In the genomic region with DNA sequence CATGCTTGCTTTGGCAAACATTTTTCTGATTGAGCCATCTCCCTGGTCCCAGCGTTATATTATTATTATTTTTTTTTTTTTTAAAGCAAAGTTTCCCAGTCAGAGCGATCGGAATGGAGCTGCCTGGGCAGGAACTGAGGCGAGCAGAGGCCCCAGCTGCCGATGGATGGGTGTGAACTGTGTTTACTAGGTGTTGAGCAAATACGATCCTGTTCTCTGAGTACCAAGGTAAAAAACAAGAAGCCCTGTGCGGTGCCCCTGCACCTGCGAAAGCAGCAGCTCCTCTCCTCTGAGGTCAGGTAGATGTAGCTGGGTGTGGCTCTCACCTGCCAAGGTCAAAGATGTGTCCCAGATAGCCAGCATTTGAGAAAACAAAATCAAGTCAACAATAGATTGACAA, we compare ENCODE assay signal across 9 mouse cellular contexts.
"Had no signal": no experiment of that assay in that cellular context is flagged by ENCODE, and none has a peak within 500 bp of the region (broad histone marks: within the 10 kb centered on the region; RNA-seq: fewer than 3 reads in every experiment).

No protein-coding gene starts in this region.

- H3K9me3 ChIP-seq: limb, embryonic 12.5 days; limb, embryonic 15.5 days; liver, embryonic 12.5 days; liver, embryonic 15.5 days; lung, embryonic 15.5 days; megakaryocyte, embryonic 14.5 days; midbrain, embryonic 10.5 days had no signal

- H3K36me3 ChIP-seq: liver, embryonic 12.5 days; liver, embryonic 15.5 days; lung, embryonic 15.5 days had no signal

- H3K4me1 ChIP-seq: midbrain, embryonic 10.5 days had no signal

- H3K4me3 ChIP-seq: left cerebral cortex, adult 2 months; limb, embryonic 12.5 days; liver, embryonic 12.5 days; liver, embryonic 15.5 days; lung, embryonic 15.5 days; midbrain, embryonic 10.5 days had no signal

- H3K27me3 ChIP-seq: limb, embryonic 12.5 days; limb, embryonic 15.5 days; liver, embryonic 12.5 days; liver, embryonic 15.5 days; lung, embryonic 15.5 days; megakaryocyte, embryonic 14.5 days had no signal

- H3K9ac ChIP-seq: limb, embryonic 12.5 days; limb, embryonic 15.5 days; liver, embryonic 12.5 days; liver, embryonic 15.5 days; lung, embryonic 15.5 days had no signal

- H3K4me2 ChIP-seq: liver, embryonic 15.5 days had no signal

- H3K27ac ChIP-seq: kidney, postnatal 0 days; left cerebral cortex, adult 2 months; limb, embryonic 12.5 days; limb, embryonic 15.5 days; liver, embryonic 12.5 days; liver, embryonic 15.5 days; lung, embryonic 15.5 days; midbrain, embryonic 10.5 days had no signal
